Mouse (Mus musculus) megakaryocyte, embryonic 14.5 days (primary cell): Measurements from ENCODE around the gene Daam2.

ENCODE experiments used
- FLI1 ChIP-seq: IDR thresholded peaks from 2 replicates; pipeline ENCODE4 v1.6.1; 2012; ENCODE audit warnings: low read length, inconsistent platforms, mixed read lengths
- GATA1 ChIP-seq: IDR thresholded peaks from 3 replicates; pipeline ENCODE4 v1.6.1; 2012; ENCODE audit warnings: mixed read lengths, low read length, inconsistent platforms, borderline replicate concordance

DNA sequence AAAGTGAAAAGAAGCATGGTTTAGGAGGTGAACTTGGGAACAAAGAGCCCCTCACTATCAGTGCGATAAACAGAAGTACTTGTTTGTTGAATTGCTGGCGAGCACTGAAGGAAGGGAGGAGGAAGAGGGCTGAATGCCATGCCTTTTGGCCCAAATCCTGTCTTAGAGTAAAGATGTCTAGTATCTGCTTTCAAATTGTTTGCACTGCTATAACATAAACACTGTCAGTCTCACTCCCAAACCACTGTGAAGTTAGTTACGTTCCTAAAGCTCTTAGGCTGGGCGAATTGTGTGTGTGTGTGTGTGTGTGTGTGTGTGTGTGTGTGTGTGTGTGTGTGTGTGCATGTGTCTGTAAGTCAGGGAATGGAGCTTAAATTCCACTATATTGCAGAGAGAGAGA, 28.6 kb downstream of the Daam2 start:
- TF ChIP-seq FLI1 (no peak), GATA1 (no peak)
